Mouse (Mus musculus) kidney, embryonic 14.5 days (tissue): Measurements from ENCODE around the gene Sox5. TPM values are rescaled to one million over a fixed set of nuclear protein-coding genes. Genes with fewer than 3 reads are reported as not detected.
A peak's percentile ranks its signal among the peaks of the same experiment; 100 is the strongest.

Source experiments
- ATAC-seq: fragments of 200-750 bp; cut with Nextera tagmentation; 2 replicates; pipeline ENCODE4 v1.8.0; 2017; ENCODE audit warnings: moderate number of reproducible peaks, mild to moderate bottlenecking, moderate TSS enrichment, moderate library complexity; ENCODE audit not compliant: low FRiP score, low TSS enrichment
- H3K27ac ChIP-seq: fragments of 300-500 bp; sonication (generic); 2 replicates; pipeline ENCODE4 v1.5.1; 2014; ENCODE audit warnings: low read depth, mild to moderate bottlenecking, low read length, moderate library complexity, mixed read lengths
- H3K27me3 ChIP-seq: fragments of 300-500 bp; sonication (generic); 2 replicates; pipeline ENCODE4 v1.6.1; 2014; ENCODE audit warnings: mild to moderate bottlenecking, low read length; ENCODE audit not compliant: control insufficient read depth, insufficient read depth
- H3K36me3 ChIP-seq: fragments of 300-500 bp; sonication (generic); 2 replicates; pipeline ENCODE4 v1.6.1; 2014; ENCODE audit warnings: low read length, mixed read lengths; ENCODE audit not compliant: control insufficient read depth, insufficient read depth
- H3K4me1 ChIP-seq: fragments of 300-500 bp; sonication (generic); 2 replicates; pipeline ENCODE4 v1.6.1; 2014; ENCODE audit warnings: low read length, mixed read lengths; ENCODE audit not compliant: control insufficient read depth, insufficient read depth
- H3K4me2 ChIP-seq: fragments of 300-500 bp; sonication (generic); replicated peaks from 2 replicates; pipeline ENCODE4 v1.6.1; 2014; ENCODE audit warnings: low read depth, mild to moderate bottlenecking, low read length
- H3K4me3 ChIP-seq: fragments of 300-500 bp; sonication (generic); 2 replicates; pipeline ENCODE4 v1.5.1; 2014; ENCODE audit warnings: mild to moderate bottlenecking, low read length
- H3K9ac ChIP-seq: fragments of 300-500 bp; sonication (generic); 2 replicates; pipeline ENCODE4 v1.6.1; 2014; ENCODE audit warnings: low read depth, mild to moderate bottlenecking, low read length, moderate library complexity
- H3K9me3 ChIP-seq: fragments of 300-500 bp; sonication (generic); 2 replicates; pipeline ENCODE4 v1.6.1; 2016; ENCODE audit warnings: low read length; ENCODE audit not compliant: control insufficient read depth
- WGBS: fragments of 180-500 bp; shearing (Covaris S2); extraction: QIAGEN DNeasy Blood & Tissue Kit; methylation state at CpG from one replicate; pipeline ENCODE4 v1.1.7; 2014; 5-methylcytosine and 5-hydroxymethylcytosine counted together
- polyA plus RNA-seq: library from polyadenylated mRNA; unstranded; fragments of >200 nt; fragmentation: Nextera tagmentation; extraction: Ambion mirVana; gene quantifications from 2 replicates; pipeline ENCODE4 v1.2.1, GENCODE M21; 2014

Gene Sox5
- polyA plus RNA-seq, 1 experiment from 2014 or later: 13.0 TPM

DNA sequence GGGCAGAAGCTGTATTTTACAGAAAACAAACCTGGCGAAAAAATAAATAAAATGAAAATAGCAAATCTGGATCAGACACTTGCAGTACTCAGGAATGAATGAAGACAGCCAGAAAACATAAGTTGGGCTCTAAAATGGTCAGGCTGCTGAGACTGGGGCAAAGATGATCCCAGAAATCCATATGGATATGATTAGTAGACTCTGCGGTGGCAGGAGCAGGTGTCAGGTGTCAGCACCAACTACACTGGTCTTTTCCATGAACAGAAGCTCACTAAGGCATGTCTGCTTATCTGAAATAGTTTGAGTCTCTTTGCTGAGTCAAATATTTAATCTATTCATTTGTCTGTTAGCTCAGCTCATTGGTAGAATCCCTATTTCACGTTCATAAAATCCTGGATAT, 602.7 kb downstream of the Sox5 start:
- H3K9ac ChIP-seq: no peak overlapping the region
- ATAC-seq: no peak

DNA sequence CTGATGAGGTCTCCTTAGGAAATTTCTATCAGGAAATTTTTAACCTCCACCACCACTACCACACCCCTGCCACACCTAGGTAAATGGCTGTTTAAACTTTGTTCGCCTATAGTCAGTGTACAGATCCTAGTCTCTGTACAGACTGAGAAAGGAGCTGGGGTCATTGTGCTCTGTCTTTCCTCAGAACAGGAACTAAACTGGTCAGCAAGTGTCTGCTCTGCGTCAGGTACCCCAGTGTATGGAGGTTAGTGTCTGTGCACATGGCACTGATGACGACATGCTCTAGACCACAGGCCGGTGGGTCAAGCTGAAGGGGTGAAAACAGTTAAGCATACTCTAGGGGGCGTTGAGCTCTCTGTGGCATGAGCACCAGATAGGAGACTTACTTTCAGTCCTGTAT, 605.1 kb downstream of the Sox5 start:
- Histone ChIP-seq H3K4me2 (no peak overlapping the region), H3K4me1 (no peaks in the 10 kb centered on the region), H3K27ac (no peak overlapping the region), H3K4me3 (no peak overlapping the region), H3K27me3 (no peaks in the 10 kb centered on the region), H3K36me3 (no peaks in the 10 kb centered on the region), H3K9ac (no peak overlapping the region), H3K9me3 (no peaks in the 10 kb centered on the region)
- no peak for ATAC-seq
- 87% methylated on average over 5 of the region's 5 CpGs for WGBS

More for the DNA sequence above, 602.7 kb downstream of the Sox5 start:
- no peaks in the 10 kb centered on the region for H3K4me1 ChIP-seq
- no peak overlapping the region for H3K4me2 ChIP-seq
- no peak overlapping the region for H3K4me3 ChIP-seq
- H3K27ac ChIP-seq: no peak overlapping the region
- 75% methylated on average over 3 of the region's 3 CpGs for WGBS
- H3K36me3 ChIP-seq: no peaks in the 10 kb centered on the region
- no peaks in the 10 kb centered on the region for H3K27me3 ChIP-seq
- H3K9me3 ChIP-seq: no peaks in the 10 kb centered on the region

DNA sequence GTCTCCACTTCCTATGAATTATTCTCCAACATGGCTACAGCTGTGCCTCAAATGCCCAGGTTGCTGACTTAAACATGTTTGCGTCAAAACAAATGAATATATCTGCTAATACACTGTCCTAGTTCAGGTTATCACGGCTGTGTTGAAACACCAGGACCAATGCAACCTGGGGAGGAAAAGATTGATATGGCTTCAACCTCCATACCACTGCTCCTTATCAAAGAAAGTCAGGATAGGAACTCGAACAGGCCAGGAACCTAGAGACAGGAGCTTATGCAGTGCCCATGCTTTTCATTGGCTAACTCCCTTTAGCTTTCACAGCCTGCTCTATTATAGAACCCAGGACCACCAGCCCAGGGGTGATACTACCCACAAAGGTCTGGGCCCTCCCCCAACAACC, 606.2 kb downstream of the Sox5 start:
- H3K9ac ChIP-seq: no peak overlapping the region
- H3K27me3 ChIP-seq: no peaks in the 10 kb centered on the region
- WGBS: 87% methylated on average over 3 of the region's 3 CpGs
- ATAC-seq: no peak
- H3K4me2 ChIP-seq: no peak overlapping the region
- H3K4me3 ChIP-seq: no peak overlapping the region
- no peaks in the 10 kb centered on the region for H3K9me3 ChIP-seq
- H3K4me1 ChIP-seq: no peaks in the 10 kb centered on the region
- H3K27ac ChIP-seq: no peak overlapping the region
- no peaks in the 10 kb centered on the region for H3K36me3 ChIP-seq

DNA sequence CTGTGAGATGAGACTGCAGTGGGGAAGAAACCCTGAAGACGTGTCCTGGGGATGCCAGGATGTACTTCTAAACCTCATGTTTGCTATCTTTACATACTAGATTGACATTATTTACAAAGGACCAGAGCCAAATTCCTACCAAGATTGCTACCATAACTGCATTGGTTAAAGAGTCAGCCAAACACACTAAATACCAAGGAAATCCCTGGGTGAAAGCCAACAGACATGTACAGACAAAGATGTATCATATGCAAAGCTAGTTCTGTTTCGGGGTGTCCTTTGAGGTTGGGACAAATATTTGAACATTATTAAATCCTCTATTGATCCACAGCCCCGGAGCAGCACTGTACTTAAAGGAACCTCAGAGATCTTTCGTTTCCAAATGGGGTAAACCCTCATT, 611.2 kb downstream of the Sox5 start:
- WGBS: 85% methylated on average over 4 of the region's 4 CpGs
- no peak for ATAC-seq

DNA sequence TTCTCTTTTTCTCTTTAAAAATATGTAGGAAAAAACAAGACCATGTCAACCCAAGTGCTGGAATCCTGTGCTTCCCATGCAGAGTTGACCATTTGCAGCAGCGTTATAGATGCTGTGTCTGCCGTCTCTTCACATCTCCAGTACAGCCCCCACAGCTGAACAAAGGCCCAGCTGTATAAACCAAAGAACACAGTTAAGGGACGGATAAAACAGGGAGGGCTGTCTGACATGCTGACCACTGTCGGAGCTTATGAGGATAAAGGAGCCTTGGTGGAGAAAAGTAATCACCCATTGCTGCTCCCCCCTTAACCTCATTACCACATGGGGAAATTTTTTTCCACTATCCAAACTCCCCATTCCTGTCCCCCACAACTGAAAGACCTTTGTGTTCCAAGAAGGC, 612.0 kb downstream of the Sox5 start:
- H3K4me1 ChIP-seq: 0 out of 2 replicates have a peak, but pooled peaks cover 7% of the 10 kb centered on the region
- no peak overlapping the region for H3K27ac ChIP-seq
- ATAC-seq: peak; percentile 57; the same call in 1 of the 2 replicates
- WGBS: 28% methylated on average over 4 of the region's 4 CpGs
- no peaks in the 10 kb centered on the region for H3K36me3 ChIP-seq
- no peaks in the 10 kb centered on the region for H3K9me3 ChIP-seq
- no peak overlapping the region for H3K9ac ChIP-seq
- H3K27me3 ChIP-seq: no peaks in the 10 kb centered on the region
- H3K4me3 ChIP-seq: no peak overlapping the region
- H3K4me2 ChIP-seq: no peak overlapping the region

More for the DNA sequence above, 611.2 kb downstream of the Sox5 start:
- no peaks in the 10 kb centered on the region for H3K36me3 ChIP-seq
- H3K27ac ChIP-seq: no peak overlapping the region
- H3K9me3 ChIP-seq: no peaks in the 10 kb centered on the region
- 0 out of 2 replicates have a peak, but pooled peaks cover 7% of the 10 kb centered on the region for H3K4me1 ChIP-seq
- H3K27me3 ChIP-seq: no peaks in the 10 kb centered on the region
- no peak overlapping the region for H3K4me3 ChIP-seq
- H3K9ac ChIP-seq: no peak overlapping the region
- no peak overlapping the region for H3K4me2 ChIP-seq

DNA sequence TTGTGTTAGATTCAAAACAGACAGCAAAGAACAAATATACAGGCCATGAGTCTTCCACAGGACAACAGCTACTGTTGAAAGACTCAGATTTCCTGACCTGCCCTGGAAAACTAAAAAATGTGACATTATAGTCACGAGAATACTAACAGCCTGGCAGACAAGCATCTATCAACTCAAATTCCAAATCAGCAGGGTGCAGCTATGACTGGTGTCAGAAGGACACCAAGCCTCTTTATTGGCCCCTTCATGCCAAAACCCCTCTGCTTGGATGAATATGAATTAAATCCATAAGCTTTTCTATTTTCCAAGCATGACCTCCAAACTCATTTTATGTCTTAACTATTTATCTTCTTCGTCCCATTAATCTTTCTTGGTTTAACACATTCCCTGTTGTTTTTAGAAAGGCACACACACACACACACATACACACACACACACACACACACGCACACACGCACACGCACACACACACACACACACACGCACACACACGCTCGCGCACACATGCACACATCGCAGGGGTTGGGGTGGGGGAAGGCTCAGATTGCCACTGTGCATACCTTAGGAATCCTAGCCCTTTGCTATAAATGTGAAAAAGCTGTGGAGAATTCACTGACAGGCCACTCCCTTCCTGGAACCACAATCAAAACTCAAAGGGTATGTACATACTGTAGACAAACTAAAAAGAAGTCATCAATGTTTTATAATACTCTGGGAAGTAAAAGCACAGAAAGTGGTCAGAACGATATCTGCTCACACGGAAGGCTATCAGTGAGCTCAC, 612.9 kb downstream of the Sox5 start:
- WGBS: 51% methylated on average over 12 of the region's 12 CpGs
- Histone ChIP-seq H3K36me3 (no peaks in the 10 kb centered on the region), H3K4me3 (no peak overlapping the region), H3K9me3 (no peaks in the 10 kb centered on the region), H3K4me2 (no peak overlapping the region), H3K27ac (no peak overlapping the region), H3K9ac (no peak overlapping the region), H3K27me3 (no peaks in the 10 kb centered on the region), H3K4me1 (0 out of 2 replicates have a peak, but pooled peaks cover 7% of the 10 kb centered on the region)
- ATAC-seq: no peak

DNA sequence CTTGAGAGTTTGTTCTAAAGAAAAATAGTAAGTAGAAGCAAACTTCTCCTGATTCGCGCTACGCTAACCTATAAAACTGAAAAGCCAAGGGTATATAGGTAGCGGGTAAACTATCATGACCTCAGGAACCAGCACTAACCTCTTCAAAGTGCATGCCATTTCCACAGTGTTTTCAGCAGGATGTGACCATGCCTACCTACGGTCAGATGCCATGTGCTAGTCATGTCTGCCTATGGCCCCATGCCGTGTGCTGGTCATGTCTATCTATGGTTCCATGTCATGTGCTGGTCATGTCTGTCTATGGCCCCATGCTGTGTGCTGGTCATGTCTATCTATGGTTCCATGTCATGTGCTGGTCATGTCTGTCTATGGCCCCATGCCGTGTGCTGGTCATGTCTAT, 614.7 kb downstream of the Sox5 start:
- Histone ChIP-seq H3K9me3 (no peaks in the 10 kb centered on the region), H3K4me1 (0 out of 2 replicates have a peak, but pooled peaks cover 7% of the 10 kb centered on the region), H3K27me3 (no peaks in the 10 kb centered on the region), H3K4me3 (no peak overlapping the region), H3K36me3 (no peaks in the 10 kb centered on the region), H3K27ac (no peak overlapping the region), H3K4me2 (no peak overlapping the region), H3K9ac (no peak overlapping the region)
- WGBS: 96% methylated on average over 7 of the region's 7 CpGs
- no peak for ATAC-seq

DNA sequence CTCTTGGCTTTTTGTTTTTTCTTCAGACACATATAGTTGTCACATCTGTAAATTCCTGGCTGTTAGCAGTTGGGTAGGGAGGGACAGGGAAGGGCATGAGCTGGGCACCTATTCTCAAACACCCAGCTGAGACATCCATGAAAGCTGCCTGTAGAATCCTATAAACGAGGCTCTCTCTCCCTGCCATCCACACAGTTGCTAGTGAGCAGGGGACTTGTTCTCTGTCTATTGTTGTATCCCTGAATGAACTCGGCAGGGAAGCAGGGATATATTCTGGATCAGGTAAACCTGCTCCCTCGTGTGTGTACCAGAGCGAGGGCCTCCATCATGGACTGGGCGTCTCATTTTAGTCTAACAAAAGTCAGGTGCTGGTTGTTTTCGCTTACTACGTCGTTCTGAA, 615.1 kb downstream of the Sox5 start:
- 78% methylated on average over 8 of the region's 8 CpGs for WGBS
- Histone ChIP-seq H3K36me3 (no peaks in the 10 kb centered on the region), H3K9ac (no peak overlapping the region), H3K27ac (no peak overlapping the region), H3K9me3 (no peaks in the 10 kb centered on the region), H3K4me2 (no peak overlapping the region), H3K4me3 (no peak overlapping the region), H3K27me3 (no peaks in the 10 kb centered on the region), H3K4me1 (0 out of 2 replicates have a peak, but pooled peaks cover 7% of the 10 kb centered on the region)
- no peak for ATAC-seq

DNA sequence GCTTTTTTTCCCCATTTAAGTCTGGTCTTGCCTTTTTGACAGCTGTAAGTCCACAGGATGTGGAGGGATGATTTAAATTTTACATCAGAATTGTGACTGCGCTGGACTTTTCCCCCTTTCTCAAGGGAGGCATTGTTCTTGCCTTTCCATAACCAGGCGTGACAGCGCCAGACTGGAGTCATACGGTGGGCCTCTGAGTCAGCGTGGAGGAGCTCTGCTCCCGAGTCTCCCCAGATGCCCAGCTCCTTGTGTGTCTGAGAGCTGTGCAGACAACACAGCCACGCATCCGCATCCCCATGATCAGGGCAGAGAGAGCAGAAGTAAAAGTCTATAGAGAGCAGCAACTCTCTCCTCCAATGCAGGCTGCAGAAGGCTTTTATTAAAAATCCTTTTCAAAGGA, 615.7 kb downstream of the Sox5 start:
- H3K9me3 ChIP-seq: no peaks in the 10 kb centered on the region
- 29% methylated on average over 8 of the region's 8 CpGs for WGBS
- H3K9ac ChIP-seq: no peak overlapping the region

More for the DNA sequence above, 615.7 kb downstream of the Sox5 start:
- Histone ChIP-seq H3K4me2 (no peak overlapping the region), H3K27ac (no peak overlapping the region), H3K36me3 (no peaks in the 10 kb centered on the region), H3K4me1 (0 out of 2 replicates have a peak, but pooled peaks cover 7% of the 10 kb centered on the region), H3K27me3 (no peaks in the 10 kb centered on the region), H3K4me3 (no peak overlapping the region)
- ATAC-seq: no peak
